Mouse (Mus musculus) olfactory bulb, adult 2 months (tissue): ENCODE measurements around the gene Zdhhc18.

Experiments used
- CTCF ChIP-seq: fragments of 200-500 bp; IDR thresholded peaks from 2 replicates; pipeline ENCODE4 v1.5.1; 2012; ENCODE audit warnings: low read depth, mild to moderate bottlenecking, low read length, moderate library complexity; ENCODE audit not compliant: insufficient read depth
- POLR2A ChIP-seq: fragments of 200-500 bp; IDR thresholded peaks from 2 replicates; pipeline ENCODE4 v1.6.1; 2012; ENCODE audit warnings: mild to moderate bottlenecking, low read depth, low read length, moderate library complexity; ENCODE audit not compliant: insufficient read depth

GRCm38 (mm10) chr4:133596084-133596483 lies 53.9 kb downstream of the Zdhhc18 start:
- TF ChIP-seq CTCF (no peak), POLR2A (no peak)
